Mouse (Mus musculus): ENCODE measurements around the gene Alg12.

DNA sequence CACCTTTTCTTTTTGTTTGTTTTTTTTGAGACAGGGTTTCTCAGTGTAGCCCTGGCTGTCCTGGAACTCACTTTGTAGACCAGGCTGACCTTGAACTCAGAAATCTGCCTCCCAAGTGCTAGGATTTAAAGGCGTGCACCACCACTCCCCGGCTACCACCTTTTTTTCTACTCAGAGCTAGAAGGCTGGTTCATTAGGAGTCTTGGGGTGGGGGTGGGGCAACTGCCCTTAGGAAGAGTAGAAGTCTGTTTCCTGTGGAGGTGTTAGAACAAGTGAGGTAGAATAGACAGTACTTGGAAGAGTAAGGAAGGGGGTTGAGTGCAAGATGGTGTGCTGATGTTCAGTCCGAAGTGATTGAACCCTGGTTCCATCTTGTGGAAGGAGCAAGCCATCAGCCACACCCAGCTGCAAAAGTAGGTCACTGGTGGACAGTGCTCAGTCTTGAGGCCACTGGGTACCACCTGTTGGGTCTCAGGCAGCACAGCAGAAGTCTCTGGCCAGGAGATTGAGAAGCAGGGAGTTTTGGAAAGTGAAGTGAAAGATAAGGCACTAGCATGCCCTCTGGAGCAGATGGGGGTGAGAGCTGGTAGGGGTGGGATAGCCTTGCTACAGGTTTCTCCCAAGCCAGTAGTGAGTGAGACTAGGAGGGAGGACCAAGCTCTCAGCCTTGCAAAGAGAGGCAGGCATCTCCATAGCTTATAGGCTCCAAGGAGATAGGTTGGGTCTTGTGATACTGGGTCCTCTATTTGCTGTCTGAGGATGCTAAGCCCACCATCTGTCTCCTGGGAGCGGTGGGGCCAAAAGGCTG, 47.0 kb upstream of the Alg12 start:
- TF ChIP-seq FLI1 (IDR thresholded peaks at IDR 0.05; ENCODE audit: low read length) (no peak), GATA1 (IDR thresholded peaks at IDR 0.05; ENCODE audit: borderline replicate concordance, low read length) (no peak)
